Mouse (Mus musculus) intestine, embryonic 14.5 days (tissue): ENCODE data around the gene Rhbdf2. TPM values are rescaled to one million over a fixed set of nuclear protein-coding genes. Genes with fewer than 3 reads are reported as not detected.

Experiments used
- ATAC-seq: fragments of 200-750 bp; cut with Nextera tagmentation; replicated peaks from 2 replicates; pipeline ENCODE4 v1.8.0; 2017; ENCODE audit warnings: low read depth, moderate number of reproducible peaks, moderate TSS enrichment, moderate library complexity; ENCODE audit not compliant: low FRiP score, low TSS enrichment
- DNase-seq: peaks from one replicate; pipeline ENCODE4 v3.0.0-alpha.2; 2018; ENCODE audit warnings: low spot score
- H3K27ac ChIP-seq: fragments of 300-500 bp; sonication (generic); 2 replicates; pipeline ENCODE4 v1.5.1; 2014; ENCODE audit warnings: low read depth, mild to moderate bottlenecking, control low read depth
- H3K27me3 ChIP-seq: fragments of 300-500 bp; sonication (generic); replicated peaks from 2 replicates; pipeline ENCODE4 v1.6.1; 2014; ENCODE audit warnings: low read length, control low read depth; ENCODE audit not compliant: control insufficient read depth, insufficient read depth
- H3K36me3 ChIP-seq: fragments of 300-500 bp; sonication (generic); 2 replicates; pipeline ENCODE4 v1.6.1; 2014; ENCODE audit warnings: low read length, control low read depth; ENCODE audit not compliant: control insufficient read depth, insufficient read depth
- H3K4me1 ChIP-seq: fragments of 300-500 bp; sonication (generic); replicated peaks from 2 replicates; pipeline ENCODE4 v1.6.1; 2014; ENCODE audit warnings: low read length, control low read depth, mixed read lengths; ENCODE audit not compliant: control insufficient read depth, insufficient read depth
- H3K4me2 ChIP-seq: fragments of 300-500 bp; sonication (generic); 2 replicates; pipeline ENCODE4 v1.6.1; 2014; ENCODE audit warnings: low read length
- H3K4me3 ChIP-seq: fragments of 300-500 bp; sonication (generic); 2 replicates; pipeline ENCODE4 v1.5.1; 2014; ENCODE audit warnings: low read depth, low read length, control low read depth, mixed read lengths
- H3K9ac ChIP-seq: fragments of 300-500 bp; sonication (generic); 2 replicates; pipeline ENCODE4 v1.6.1; 2014; ENCODE audit warnings: mild to moderate bottlenecking, low read length
- H3K9me3 ChIP-seq: fragments of 300-500 bp; sonication (generic); 2 replicates; pipeline ENCODE4 v1.6.1; 2016; ENCODE audit warnings: low read length, control low read depth; ENCODE audit not compliant: control insufficient read depth
- WGBS: fragments of 180-500 bp; shearing (Covaris S2); extraction: QIAGEN DNeasy Blood & Tissue Kit; methylation state at CpG from one replicate; pipeline ENCODE4 v1.1.7; 2014; 5-methylcytosine and 5-hydroxymethylcytosine counted together
- polyA plus RNA-seq: library from polyadenylated mRNA; unstranded; fragments of >200 nt; fragmentation: Nextera tagmentation; extraction: Ambion mirVana; gene quantifications from 2 replicates; pipeline ENCODE4 v1.2.1, GENCODE M21; 2014

Rhbdf2 gene
- polyA plus RNA-seq, 1 experiment from 2014 or later = 5.7 TPM

- Histone ChIP-seq H3K36me3 (no peaks in the 10 kb centered on the region), H3K27ac (no peak overlapping the region), H3K4me1 (no peaks in the 10 kb centered on the region), H3K4me2 (no peak overlapping the region), H3K27me3 (no peaks in the 10 kb centered on the region), H3K9ac (no peak overlapping the region), H3K4me3 (no peak overlapping the region), H3K9me3 (no peaks in the 10 kb centered on the region)
- WGBS = 58% methylated on average over 9 of the region's 9 CpGs
- DNase-seq (peak; percentile 96), ATAC-seq (peak; percentile 63)
These were observed 1.9 kb upstream of the Rhbdf2 start for GRCm38 (mm10) chr11:116628712-116629111.

DNA sequence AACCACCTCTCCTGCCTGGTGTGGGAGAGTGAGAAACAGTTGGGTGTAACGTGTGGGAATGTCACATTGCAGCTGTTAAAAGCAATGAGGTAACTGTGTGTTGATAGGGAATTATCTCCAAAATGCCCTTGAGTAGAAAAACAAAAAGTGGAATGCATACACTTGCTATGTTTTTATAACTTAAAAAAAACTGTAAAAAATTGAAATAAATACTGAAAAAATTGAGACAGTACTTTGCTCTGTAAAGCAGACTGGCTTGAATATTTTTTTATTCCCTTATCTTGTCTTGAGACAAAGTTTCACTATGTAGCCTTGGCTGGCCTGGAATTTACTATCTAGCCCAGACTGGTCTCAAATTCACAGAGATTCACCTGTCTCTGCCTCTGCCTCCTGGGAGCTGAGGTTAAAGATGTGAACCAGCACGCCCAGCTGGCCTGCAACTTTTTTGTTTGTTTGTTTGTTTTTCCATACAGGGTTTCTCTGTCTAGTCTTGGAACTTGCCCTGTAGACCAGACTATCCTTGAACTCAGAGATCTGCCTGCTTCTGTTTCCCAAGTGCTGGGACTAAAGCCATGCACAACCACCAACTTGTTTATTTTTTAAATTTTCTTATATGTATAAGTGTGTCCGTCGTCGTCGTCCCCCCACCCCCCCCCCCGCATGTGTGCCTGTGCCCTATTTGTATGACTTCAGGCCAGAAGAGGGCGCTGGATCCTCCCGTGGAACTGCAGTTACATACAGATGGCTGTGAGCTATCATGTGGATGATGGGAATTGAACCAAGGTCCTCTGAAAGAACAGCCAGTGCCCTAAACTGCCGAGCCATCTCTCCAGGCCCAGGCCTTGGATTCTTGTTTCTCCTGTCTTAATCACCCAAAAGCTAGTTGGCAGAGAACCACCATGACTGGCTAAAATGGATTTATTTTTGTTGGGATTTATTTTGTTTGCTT lies 527 bp upstream of the Rhbdf2 start:
- no peak for ATAC-seq
- no peak for DNase-seq
- H3K4me1 ChIP-seq = peaks cover 7% of the 10 kb centered on the region; the same call in 1 of the 2 replicates
- no peak overlapping the region for H3K27ac ChIP-seq
- no peaks in the 10 kb centered on the region for H3K36me3 ChIP-seq
- no peaks in the 10 kb centered on the region for H3K9me3 ChIP-seq
- H3K4me3 ChIP-seq = no peak overlapping the region
- no peak overlapping the region for H3K9ac ChIP-seq
- H3K27me3 ChIP-seq = no peaks in the 10 kb centered on the region
- 44% methylated on average over 10 of the region's 10 CpGs for WGBS
- H3K4me2 ChIP-seq = no peak overlapping the region

GRCm38 (mm10) chr11:116625081-116626000 lies 1.5 kb downstream of the Rhbdf2 start:
- WGBS = 79% methylated on average over 17 of the region's 17 CpGs
- ATAC-seq = no peak
- H3K4me1 ChIP-seq = peaks cover 28% of the 10 kb centered on the region

DNA sequence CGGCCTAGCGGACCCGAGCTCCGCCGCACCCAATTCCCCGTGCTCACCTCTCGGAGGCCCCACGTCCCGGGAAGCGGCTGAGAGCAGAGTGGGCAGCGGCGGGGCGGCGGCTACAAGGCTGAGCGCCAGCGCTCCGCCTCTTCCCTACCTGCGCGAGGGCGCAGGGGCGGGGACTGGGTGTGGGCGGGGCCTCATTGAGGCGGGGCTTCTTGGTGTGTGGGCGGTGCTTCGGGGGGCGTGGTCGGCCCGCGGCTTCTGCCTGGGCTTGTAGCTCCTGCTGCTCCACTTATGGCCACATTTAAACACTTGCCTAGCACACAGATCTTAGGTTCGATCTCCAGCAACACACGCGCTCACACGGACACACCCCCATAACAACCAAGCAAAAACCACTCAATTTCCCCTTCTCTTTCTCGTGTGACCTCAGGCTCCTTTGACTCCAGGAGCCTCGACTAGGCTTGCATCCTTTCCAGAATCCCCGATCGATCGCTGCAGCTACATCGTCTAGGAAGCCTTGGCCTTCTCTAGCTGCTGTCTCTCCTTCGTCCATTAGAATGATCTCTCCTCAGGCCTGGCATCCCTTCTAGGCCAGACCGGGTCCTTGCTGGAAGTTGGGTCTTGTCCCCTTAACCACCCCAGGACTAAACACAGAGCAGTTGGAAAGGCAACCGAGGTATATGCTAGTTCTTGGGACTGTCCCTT lies 2.5 kb downstream of the Rhbdf2 start:
- Histone ChIP-seq H3K4me3 (peak overlapping the region; percentile 60), H3K36me3 (no peaks in the 10 kb centered on the region), H3K9me3 (no peaks in the 10 kb centered on the region), H3K9ac (peak overlapping the region; percentile 51), H3K27me3 (no peaks in the 10 kb centered on the region), H3K4me1 (peaks cover 38% of the 10 kb centered on the region), H3K4me2 (peak overlapping the region; percentile 83), H3K27ac (no peak overlapping the region)
- DNase-seq (peak; percentile 96), ATAC-seq (peak; percentile 71)
- WGBS = 14% methylated on average over 41 of the region's 42 CpGs

More at GRCm38 (mm10) chr11:116625081-116626000, 1.5 kb downstream of the Rhbdf2 start:
- no peaks in the 10 kb centered on the region for H3K27me3 ChIP-seq
- no peak overlapping the region for H3K27ac ChIP-seq
- peak; percentile 74 for DNase-seq
- H3K9me3 ChIP-seq = no peaks in the 10 kb centered on the region
- no peaks in the 10 kb centered on the region for H3K36me3 ChIP-seq
- H3K9ac ChIP-seq = no peak overlapping the region
- no peak overlapping the region for H3K4me3 ChIP-seq
- H3K4me2 ChIP-seq = no peak overlapping the region

- peak overlapping the region; percentile 83 for H3K4me2 ChIP-seq
- peak overlapping the region; percentile 60 for H3K4me3 ChIP-seq
- no peak overlapping the region for H3K27ac ChIP-seq
- 7% methylated on average over 40 of the region's 40 CpGs for WGBS
- H3K36me3 ChIP-seq = no peaks in the 10 kb centered on the region
- no peaks in the 10 kb centered on the region for H3K27me3 ChIP-seq
- no peaks in the 10 kb centered on the region for H3K9me3 ChIP-seq
- H3K9ac ChIP-seq = peak overlapping the region; percentile 51
- peaks cover 40% of the 10 kb centered on the region for H3K4me1 ChIP-seq
- no peak for DNase-seq
- peak; percentile 45 for ATAC-seq
These were observed 3.3 kb downstream of the Rhbdf2 start for GRCm38 (mm10) chr11:116623281-116624124.

- Histone ChIP-seq H3K27me3 (no peaks in the 10 kb centered on the region), H3K4me2 (no peak overlapping the region), H3K4me3 (no peak overlapping the region), H3K27ac (peak overlapping the region; percentile 65), H3K4me1 (peaks cover 41% of the 10 kb centered on the region), H3K9me3 (no peaks in the 10 kb centered on the region), H3K9ac (no peak overlapping the region), H3K36me3 (no peaks in the 10 kb centered on the region)
- DNase-seq (peak; percentile 68), ATAC-seq (no peak)
- WGBS = 29% methylated on average over 6 of the region's 6 CpGs
These were observed 5.5 kb downstream of the Rhbdf2 start for GRCm38 (mm10) chr11:116621258-116621704.

DNA sequence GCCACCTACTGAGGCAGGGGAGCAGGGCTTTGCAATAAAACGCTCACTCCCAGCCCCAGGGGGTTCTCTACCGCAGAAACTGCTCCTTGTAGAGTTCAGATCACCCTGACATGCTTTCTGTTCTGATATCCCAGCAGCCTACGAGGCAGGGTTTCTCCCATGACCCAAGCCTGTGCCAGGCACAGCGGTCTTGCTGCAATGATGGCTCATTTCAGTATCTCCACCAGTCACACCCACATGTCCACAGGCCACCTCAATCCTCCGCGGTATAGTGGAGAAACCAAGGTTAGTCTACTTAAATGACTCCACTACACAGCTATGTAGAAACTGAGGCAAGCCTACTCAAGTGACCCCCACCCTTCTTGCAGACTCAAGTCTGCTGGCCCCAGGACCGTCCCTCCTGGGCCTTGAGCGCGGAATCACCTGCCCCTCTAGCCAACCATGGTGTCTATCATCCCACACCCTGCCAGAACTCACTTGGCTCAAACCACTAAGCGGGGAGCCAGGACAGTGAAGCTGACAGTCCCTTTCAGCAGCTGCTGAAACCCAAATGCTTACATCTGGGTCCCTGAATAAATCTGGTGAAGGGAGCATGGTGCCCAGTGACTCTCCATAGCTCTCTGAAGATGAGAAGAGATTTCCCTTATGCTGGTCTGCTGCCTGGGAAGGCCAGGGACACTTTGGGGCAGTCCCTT lies 6.1 kb downstream of the Rhbdf2 start:
- no peaks in the 10 kb centered on the region for H3K36me3 ChIP-seq
- ATAC-seq (no peak), DNase-seq (no peak)
- no peak overlapping the region for H3K9ac ChIP-seq
- no peak overlapping the region for H3K4me3 ChIP-seq
- no peaks in the 10 kb centered on the region for H3K27me3 ChIP-seq
- no peaks in the 10 kb centered on the region for H3K9me3 ChIP-seq
- no peak overlapping the region for H3K4me2 ChIP-seq
- H3K4me1 ChIP-seq = peaks cover 46% of the 10 kb centered on the region
- peak overlapping the region; percentile 65 for H3K27ac ChIP-seq
- WGBS = 82% methylated on average over 10 of the region's 10 CpGs
